Mouse (Mus musculus) small intestine, adult 2 months (tissue): ENCODE measurements at regions not wholly inside any gene's neighbourhood (a gene's known extent, or its start where the extent isn't known, plus 50 kb on each side); places are given as distances from the start of the nearest gene placed in this dataset.
"Not testable (repeated sequence)": the region's sequence is repeated elsewhere in the genome, so short reads cannot be mapped to it uniquely, and the experiment has no call there.

Experiments
- CTCF ChIP-seq: fragments of 200-500 bp; IDR thresholded peaks from 2 replicates; pipeline ENCODE4 v1.5.1; 2012; ENCODE audit warnings: low read depth, mild to moderate bottlenecking, control low read depth, inconsistent platforms, low read length, moderate library complexity, mixed read lengths; ENCODE audit not compliant: insufficient replicate concordance, insufficient read length; ENCODE audit errors: extremely low read depth
- POLR2A ChIP-seq: fragments of 200-500 bp; IDR thresholded peaks from 2 replicates; pipeline ENCODE4 v1.6.1; 2012; ENCODE audit warnings: low read depth, mild to moderate bottlenecking, control low read depth, inconsistent platforms, low read length, moderate library complexity

DNA sequence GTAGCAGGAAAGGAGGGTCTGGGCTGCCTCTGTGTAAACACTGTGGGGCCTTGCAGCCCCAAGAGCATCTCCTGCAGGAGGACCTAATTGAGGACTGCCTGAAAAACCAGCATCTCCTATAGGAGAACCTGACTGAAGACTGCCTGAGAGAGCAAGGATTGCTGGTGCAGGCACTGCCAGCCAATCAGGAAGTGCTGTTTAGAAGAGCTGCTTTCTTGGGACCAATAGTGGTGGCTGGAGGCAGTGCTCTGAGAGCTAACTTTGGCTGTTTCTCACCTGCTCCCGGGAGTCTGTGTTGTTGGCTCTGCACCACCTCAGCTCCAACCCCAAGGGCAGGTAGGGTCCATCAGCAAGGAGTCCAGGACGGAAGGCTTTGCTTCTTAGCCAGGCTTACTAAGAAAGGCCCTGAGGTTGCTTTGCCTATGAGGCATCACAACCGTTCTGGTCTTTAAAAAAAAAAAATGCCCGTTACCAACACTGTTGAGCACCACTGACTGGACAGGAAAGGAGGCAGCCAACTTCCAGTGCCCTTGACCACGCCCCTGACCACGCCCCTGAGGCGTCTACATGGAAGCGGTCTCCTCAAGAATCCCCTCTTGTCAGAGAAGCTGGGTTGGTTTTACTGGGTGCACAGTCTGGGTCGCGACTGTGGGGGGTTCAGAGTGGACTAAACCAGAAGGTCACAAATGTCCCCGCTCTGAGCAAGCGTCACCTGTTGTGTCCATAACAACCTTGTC lies 105.0 kb upstream of the Ipo5 start:
- not testable (repeated sequence) for TF ChIP-seq CTCF, POLR2A
